Mouse (Mus musculus) C2C12 (cell line): ENCODE measurements around the gene Olfr782. TPM values are rescaled to one million over a fixed set of nuclear protein-coding genes. Genes with fewer than 3 reads are reported as not detected.
"Not testable (repeated sequence)": the region's sequence is repeated elsewhere in the genome, so short reads cannot be mapped to it uniquely, and the experiment has no call there.

ENCODE experiments used
- H3K27me3 ChIP-seq: one replicate; pipeline ENCODE4 v1.6.1; 2011; ENCODE audit not compliant: control insufficient read depth, insufficient read depth, insufficient read length
- H3K36me3 ChIP-seq: one replicate; pipeline ENCODE4 v1.6.1; 2011; ENCODE audit not compliant: control insufficient read depth, insufficient read depth
- H3K4me3 ChIP-seq: one replicate; pipeline ENCODE4 v1.5.1; 2011; ENCODE audit warnings: mild to moderate bottlenecking, control low read depth; ENCODE audit not compliant: poor library complexity, insufficient read depth, severe bottlenecking
- H3K79me2 ChIP-seq: one replicate; pipeline ENCODE4 v1.6.1; 2011; ENCODE audit not compliant: control insufficient read depth, insufficient read depth
- H3K79me3 ChIP-seq: one replicate; pipeline ENCODE4 v1.6.1; 2011; ENCODE audit warnings: low read depth, control low read depth
- H3ac ChIP-seq: one replicate; pipeline ENCODE3; 2011; ENCODE audit warnings: low read depth; ENCODE audit not compliant: control insufficient read depth, insufficient read length
- CEBPB ChIP-seq: IDR thresholded peaks from one replicate; pipeline ENCODE4 v1.6.1; 2011; ENCODE audit warnings: low read depth, mild to moderate bottlenecking, control low read depth, moderate library complexity
- CTCF ChIP-seq: IDR thresholded peaks from one replicate; pipeline ENCODE4 v1.5.1; 2011; ENCODE audit not compliant: control insufficient read depth, insufficient read depth, insufficient read length
- FOSL1 ChIP-seq: IDR thresholded peaks from one replicate; pipeline ENCODE4 v1.8.0; 2011; ENCODE audit warnings: mild to moderate bottlenecking, low read length; ENCODE audit not compliant: poor library complexity, insufficient read depth, severe bottlenecking
- MAX ChIP-seq: IDR thresholded peaks from one replicate; pipeline ENCODE4 v1.6.1; 2011; ENCODE audit warnings: mild to moderate bottlenecking, control low read depth
- MYOD1 ChIP-seq: IDR thresholded peaks from one replicate; pipeline ENCODE4 v1.6.1; 2011; ENCODE audit warnings: low read depth; ENCODE audit not compliant: control insufficient read depth, insufficient read length
- MYOG ChIP-seq: IDR thresholded peaks from one replicate; pipeline ENCODE4 v1.6.1; 2011; ENCODE audit not compliant: control insufficient read depth, insufficient read length; ENCODE audit errors: extremely low read depth
- USF1 ChIP-seq: IDR thresholded peaks from one replicate; pipeline ENCODE4 v1.6.1; 2011; ENCODE audit warnings: low read depth, mild to moderate bottlenecking, control low read depth, moderate library complexity
- polyA plus RNA-seq: library from polyadenylated mRNA; unstranded; fragments of >200 nt; fragmentation: generic; extraction: Trizol; gene quantifications from one replicate; pipeline ENCODE4 v1.2.1, GENCODE M21; 2012; ENCODE audit warnings: missing spikeins

Olfr782 gene
- polyA plus RNA-seq, 1 experiment: not detected

- Histone ChIP-seq H3K79me3 (no peaks in the 10 kb centered on the region), H3K36me3 (no peaks in the 10 kb centered on the region), H3K79me2 (no peaks in the 10 kb centered on the region), H3K27me3 (no peaks in the 10 kb centered on the region), H3ac (no peak overlapping the region), H3K4me3 (no peak overlapping the region)
- TF ChIP-seq FOSL1 (no peak), MYOD1 (peak; percentile 13), CEBPB (no peak), USF1 (no peak), MAX (no peak), CTCF (no peak), MYOG (no peak)
Observed at GRCm38 (mm10) chr10:129357307-129357706, 8.7 kb downstream of the Olfr782 start.

- not testable (repeated sequence) for H3K36me3 ChIP-seq, H3ac ChIP-seq, H3K27me3 ChIP-seq, H3K79me2 ChIP-seq, H3K79me3 ChIP-seq, H3K4me3 ChIP-seq
Observed at GRCm38 (mm10) chr10:129374051-129374450, 25.4 kb downstream of the Olfr782 start.

GRCm38 (mm10) chr10:129383783-129384182, 35.1 kb downstream of the Olfr782 start, which contains the start of gene Olfr784:
Gene Olfr784 (plus strand): TSS chr10:129384083.
- H3K27me3 ChIP-seq: no peaks in the 10 kb centered on the region
- no peaks in the 10 kb centered on the region for H3K36me3 ChIP-seq
- H3K79me3 ChIP-seq: no peaks in the 10 kb centered on the region
- no peaks in the 10 kb centered on the region for H3K79me2 ChIP-seq
- no peak within 1 kb of the TSS for H3K4me3 ChIP-seq
- TF ChIP-seq USF1 (no peak), MYOG (no peak), MYOD1 (no peak), MAX (no peak), CEBPB (no peak), FOSL1 (no peak), CTCF (no peak)
- no peak within 1 kb of the TSS for H3ac ChIP-seq

- H3ac ChIP-seq: no peak overlapping the region
- H3K27me3 ChIP-seq: no peaks in the 10 kb centered on the region
- H3K36me3 ChIP-seq: no peaks in the 10 kb centered on the region
- no peak overlapping the region for H3K4me3 ChIP-seq
- H3K79me3 ChIP-seq: no peaks in the 10 kb centered on the region
- TF ChIP-seq MYOD1: no peak
- TF ChIP-seq CTCF: no peak
- no peak for TF ChIP-seq USF1
- no peak for TF ChIP-seq MAX
- no peak for TF ChIP-seq CEBPB
- H3K79me2 ChIP-seq: no peaks in the 10 kb centered on the region
Observed at GRCm38 (mm10) chr10:129400892-129401291, 52.2 kb downstream of the Olfr782 start.

Other genes with a start within 250 kb of the Olfr782 start
- not detected for gene Olfr768, start 249.5 kb upstream of the Olfr782 start, polyA plus RNA-seq
- not detected for gene Olfr769, start 231.0 kb upstream of the Olfr782 start, polyA plus RNA-seq
- gene Olfr770, start 209.9 kb upstream of the Olfr782 start, polyA plus RNA-seq: not detected
- gene Olfr771, start 184.1 kb upstream of the Olfr782 start, polyA plus RNA-seq: not detected
- gene Olfr772, start 170.9 kb upstream of the Olfr782 start, polyA plus RNA-seq: not detected
- gene Olfr773, start 161.4 kb upstream of the Olfr782 start, polyA plus RNA-seq: not detected
- gene Olfr774, start 112.6 kb upstream of the Olfr782 start, polyA plus RNA-seq: not detected
- not detected for gene Olfr775, start 100.4 kb upstream of the Olfr782 start, polyA plus RNA-seq
- not detected for gene Olfr776, start 89.7 kb upstream of the Olfr782 start, polyA plus RNA-seq
- gene Olfr777, start 77.4 kb upstream of the Olfr782 start, polyA plus RNA-seq: not detected
- not detected for gene Olfr780, start 30.7 kb upstream of the Olfr782 start, polyA plus RNA-seq
- gene Olfr781, start 20.0 kb upstream of the Olfr782 start, polyA plus RNA-seq: not detected
- gene Olfr784, start 35.2 kb downstream of the Olfr782 start, polyA plus RNA-seq: 0.02 TPM
- not detected for gene Olfr785, start 56.6 kb downstream of the Olfr782 start, polyA plus RNA-seq
- not detected for gene Olfr786, start 78.5 kb downstream of the Olfr782 start, polyA plus RNA-seq
- not detected for gene Olfr787, start 113.0 kb downstream of the Olfr782 start, polyA plus RNA-seq
- not detected for gene Olfr788, start 122.1 kb downstream of the Olfr782 start, polyA plus RNA-seq
- gene Olfr789, start 135.9 kb downstream of the Olfr782 start, polyA plus RNA-seq: not detected
- gene Olfr790, start 149.6 kb downstream of the Olfr782 start, polyA plus RNA-seq: not detected
- gene Olfr791, start 172.9 kb downstream of the Olfr782 start, polyA plus RNA-seq: not detected
- gene Olfr792, start 190.3 kb downstream of the Olfr782 start, polyA plus RNA-seq: not detected
- not detected for gene Olfr794, start 218.8 kb downstream of the Olfr782 start, polyA plus RNA-seq